Mouse (Mus musculus) heart, embryonic 16.5 days (tissue): Measurements from ENCODE around the gene Rufy3. TPM values are rescaled to one million over a fixed set of nuclear protein-coding genes. Genes with fewer than 3 reads are reported as not detected.

Source experiments
- ATAC-seq: fragments of 200-750 bp; cut with Nextera tagmentation; replicated peaks from 2 replicates; pipeline ENCODE4 v1.8.0; 2017; ENCODE audit warnings: moderate number of reproducible peaks; ENCODE audit not compliant: insufficient read depth, low FRiP score; ENCODE audit errors: extremely low read depth
- H3K27ac ChIP-seq: fragments of 300-500 bp; sonication (generic); 2 replicates; pipeline ENCODE4 v1.5.1; 2014; ENCODE audit warnings: mild to moderate bottlenecking, low read length, control low read depth, moderate library complexity
- H3K27me3 ChIP-seq: fragments of 300-500 bp; sonication (generic); 2 replicates; pipeline ENCODE4 v1.6.1; 2014; ENCODE audit warnings: low read length, mixed read lengths; ENCODE audit not compliant: control insufficient read depth, insufficient read depth
- H3K36me3 ChIP-seq: fragments of 300-500 bp; sonication (generic); 2 replicates; pipeline ENCODE4 v1.6.1; 2014; ENCODE audit not compliant: control insufficient read depth, insufficient read depth
- H3K4me1 ChIP-seq: fragments of 300-500 bp; sonication (generic); 2 replicates; pipeline ENCODE4 v1.6.1; 2014; ENCODE audit warnings: low read length, mixed read lengths; ENCODE audit not compliant: control insufficient read depth, insufficient read depth
- H3K4me2 ChIP-seq: fragments of 300-500 bp; sonication (generic); 2 replicates; pipeline ENCODE4 v1.6.1; 2014; ENCODE audit warnings: low read depth, mild to moderate bottlenecking, control low read depth, low read length
- H3K4me3 ChIP-seq: fragments of 300-500 bp; sonication (generic); 2 replicates; pipeline ENCODE4 v1.5.1; 2014; ENCODE audit warnings: mild to moderate bottlenecking, control low read depth, low read length
- H3K9ac ChIP-seq: fragments of 300-500 bp; sonication (generic); 2 replicates; pipeline ENCODE4 v1.6.1; 2014; ENCODE audit warnings: low read length, control low read depth
- H3K9me3 ChIP-seq: fragments of 300-500 bp; sonication (generic); replicated peaks from 2 replicates; pipeline ENCODE4 v1.6.1; 2016; ENCODE audit warnings: low read length; ENCODE audit not compliant: control insufficient read depth
- WGBS: fragments of 180-500 bp; shearing (Covaris S2); extraction: QIAGEN DNeasy Blood & Tissue Kit; methylation state at CpG from one replicate; pipeline ENCODE4 v1.1.7; 2014; 5-methylcytosine and 5-hydroxymethylcytosine counted together
- polyA plus RNA-seq: library from polyadenylated mRNA; unstranded; fragments of >200 nt; fragmentation: Nextera tagmentation; extraction: Ambion mirVana; gene quantifications from 2 replicates; pipeline ENCODE4 v1.2.1, GENCODE M21; 2015

The Rufy3 gene
- polyA plus RNA-seq, 1 experiment from 2014 or later: 9.2 TPM

DNA sequence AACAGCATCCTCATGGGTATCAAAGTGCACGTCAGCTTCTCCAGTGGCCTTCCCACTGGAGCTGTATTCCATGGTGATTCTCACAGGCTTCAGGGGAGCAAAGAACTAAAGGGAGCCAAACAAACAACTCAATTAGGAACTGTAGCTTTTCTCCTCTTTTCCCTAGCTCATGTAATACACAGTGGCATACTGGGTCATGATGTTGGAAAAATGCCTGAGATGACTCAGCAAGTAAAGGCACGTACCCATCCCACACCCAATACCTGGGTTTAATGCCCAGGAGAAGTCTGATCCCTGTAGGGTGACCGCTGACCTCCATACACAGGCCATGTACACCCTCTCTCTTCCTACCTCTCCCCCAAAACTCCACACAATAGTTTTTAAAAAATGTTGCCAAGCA lies 98.3 kb downstream of the Rufy3 start:
- Histone ChIP-seq H3K9me3 (no peaks in the 10 kb centered on the region), H3K9ac (no peak overlapping the region), H3K4me1 (no peaks in the 10 kb centered on the region), H3K4me2 (no peak overlapping the region), H3K27me3 (no peaks in the 10 kb centered on the region), H3K27ac (no peak overlapping the region), H3K36me3 (peaks cover 76% of the 10 kb centered on the region), H3K4me3 (no peak overlapping the region)
- WGBS: 91% methylated on average over 3 of the region's 3 CpGs
- ATAC-seq: no peak

DNA sequence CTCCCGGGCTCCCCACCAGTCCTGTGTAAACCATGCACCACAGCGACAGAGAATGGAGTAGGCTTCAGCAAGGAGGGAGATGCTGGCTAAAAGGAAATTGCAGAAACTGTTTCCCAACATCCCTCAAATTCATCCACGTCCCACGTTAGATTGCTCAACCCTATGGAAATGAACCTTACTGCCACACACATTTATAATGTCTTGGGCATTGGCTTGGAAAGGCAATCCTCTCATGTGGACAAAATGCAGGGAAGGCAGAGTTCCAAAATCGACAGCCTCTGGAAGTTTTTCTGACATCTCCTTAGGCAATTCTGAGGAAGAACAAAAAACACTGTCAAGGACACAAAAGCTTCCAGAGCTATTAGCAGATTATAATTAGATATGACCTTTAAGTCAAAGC lies 99.0 kb downstream of the Rufy3 start:
- no peak for ATAC-seq
- no peak overlapping the region for H3K4me3 ChIP-seq
- H3K4me2 ChIP-seq: no peak overlapping the region
- H3K4me1 ChIP-seq: no peaks in the 10 kb centered on the region
- no peak overlapping the region for H3K9ac ChIP-seq
- H3K9me3 ChIP-seq: no peaks in the 10 kb centered on the region
- whole genome bisulfite sequencing: 93% methylated on average over 5 of the region's 5 CpGs
- H3K36me3 ChIP-seq: peaks cover 73% of the 10 kb centered on the region
- H3K27ac ChIP-seq: no peak overlapping the region
- no peaks in the 10 kb centered on the region for H3K27me3 ChIP-seq

DNA sequence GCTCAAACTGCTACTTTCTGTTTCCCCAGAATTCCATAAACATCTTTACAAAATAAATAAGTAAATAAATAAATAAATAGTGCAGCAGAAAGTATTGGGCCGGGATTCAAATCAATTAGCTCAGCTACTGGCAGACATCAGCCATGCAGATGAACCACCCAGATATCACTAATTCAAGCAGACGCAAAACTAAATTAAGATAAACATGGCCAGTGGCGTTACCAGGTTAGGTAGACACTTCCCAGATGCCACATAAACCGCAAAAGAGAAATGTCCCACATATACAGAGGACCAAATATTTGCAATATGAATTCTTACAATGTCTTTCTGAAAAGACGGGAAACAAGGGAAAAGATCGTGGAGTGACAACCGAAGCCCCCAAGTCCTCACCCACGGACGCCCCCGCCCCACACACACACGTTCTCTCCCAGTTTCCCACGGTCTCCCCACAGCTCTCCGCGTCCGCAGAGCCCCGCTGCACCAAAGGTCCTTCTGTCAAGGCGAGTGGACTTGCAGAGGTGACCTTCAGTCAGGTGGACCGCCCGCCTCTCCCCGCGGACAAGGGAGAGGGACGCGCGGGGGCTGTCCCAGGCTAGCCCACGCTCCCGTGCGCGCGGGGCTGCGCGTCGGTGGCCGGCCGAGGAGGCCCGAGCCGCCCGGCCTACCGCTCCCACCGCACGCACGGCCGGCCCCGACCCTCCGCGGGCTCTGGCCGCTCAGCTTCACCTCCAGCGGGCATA lies 110.0 kb downstream of the Rufy3 start:
- H3K9ac ChIP-seq: peak overlapping the region; percentile 94
- peak overlapping the region; percentile 98 for H3K27ac ChIP-seq
- no peaks in the 10 kb centered on the region for H3K27me3 ChIP-seq
- peak; percentile 26 for ATAC-seq
- H3K4me1 ChIP-seq: peaks cover 19% of the 10 kb centered on the region
- peaks cover 18% of the 10 kb centered on the region for H3K36me3 ChIP-seq
- 2% methylated on average over 34 of the region's 47 CpGs for whole genome bisulfite sequencing
- no peaks in the 10 kb centered on the region for H3K9me3 ChIP-seq
- peak overlapping the region; percentile 95 for H3K4me3 ChIP-seq
- H3K4me2 ChIP-seq: peak overlapping the region; percentile 82

DNA sequence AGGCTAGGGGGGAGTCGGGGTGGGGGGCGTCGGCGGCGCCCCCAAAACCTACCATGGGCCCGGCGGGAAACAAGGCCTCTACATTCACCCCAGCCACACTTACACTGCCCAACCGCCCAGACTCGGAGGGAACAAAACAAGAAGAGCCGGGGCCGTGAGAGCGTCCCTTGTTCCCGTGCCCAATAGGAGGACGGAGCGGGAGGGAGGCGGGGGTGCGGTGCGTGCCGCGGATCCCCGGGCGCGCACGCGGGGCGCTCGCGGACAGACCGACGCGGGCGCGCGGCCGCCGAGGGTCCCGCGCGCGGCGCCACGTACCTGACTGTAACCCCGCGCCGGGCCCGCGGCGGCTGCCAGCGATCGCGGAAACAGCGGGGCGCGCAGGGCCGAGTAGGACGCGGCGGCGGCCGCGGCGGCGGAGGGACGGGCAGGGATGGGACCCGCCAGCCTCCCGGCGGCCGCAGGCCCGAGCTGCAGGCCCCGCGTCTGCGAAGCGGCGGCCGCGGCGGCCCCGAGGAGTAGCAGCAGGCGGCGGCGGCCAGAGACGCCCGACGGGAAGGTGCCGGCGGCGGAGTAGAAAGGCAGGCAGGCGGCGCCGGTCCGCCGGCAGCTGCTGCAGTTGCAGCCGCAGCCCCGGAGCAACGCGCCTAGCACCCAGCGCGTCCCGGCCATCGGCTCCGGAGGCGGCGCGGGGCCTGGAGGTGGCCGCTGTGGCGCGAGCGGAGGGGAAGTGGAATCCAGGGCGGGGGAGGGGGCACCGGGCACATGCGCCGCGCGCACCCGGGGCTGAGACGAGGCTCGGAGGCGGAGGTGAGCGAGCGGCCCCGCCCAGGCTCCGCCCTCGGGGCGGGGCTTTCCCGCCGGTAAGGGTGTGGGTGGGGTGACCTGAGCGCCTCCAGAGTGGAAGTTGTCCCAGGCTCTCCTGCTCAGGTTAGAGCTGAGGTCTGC lies 110.9 kb downstream of the Rufy3 start, which contains the start of gene Grsf1:
Gene Grsf1 (minus strand): TSS at position 729 of the 945 bp plus-strand sequence.
- H3K9me3 ChIP-seq: no peaks in the 10 kb centered on the region
- peaks cover 12% of the 10 kb centered on the region; the same call in 1 of the 2 replicates for H3K36me3 ChIP-seq
- H3K27ac ChIP-seq: peak within 1 kb of the TSS; percentile 98
- ATAC-seq: peak; percentile 96
- H3K4me1 ChIP-seq: peaks cover 19% of the 10 kb centered on the region
- peak within 1 kb of the TSS; percentile 94 for H3K9ac ChIP-seq
- H3K4me3 ChIP-seq: peak within 1 kb of the TSS; percentile 95
- peak within 1 kb of the TSS; percentile 82 for H3K4me2 ChIP-seq
- under 1% methylated on average over 91 of the region's 127 CpGs for WGBS
- no peaks in the 10 kb centered on the region for H3K27me3 ChIP-seq

DNA sequence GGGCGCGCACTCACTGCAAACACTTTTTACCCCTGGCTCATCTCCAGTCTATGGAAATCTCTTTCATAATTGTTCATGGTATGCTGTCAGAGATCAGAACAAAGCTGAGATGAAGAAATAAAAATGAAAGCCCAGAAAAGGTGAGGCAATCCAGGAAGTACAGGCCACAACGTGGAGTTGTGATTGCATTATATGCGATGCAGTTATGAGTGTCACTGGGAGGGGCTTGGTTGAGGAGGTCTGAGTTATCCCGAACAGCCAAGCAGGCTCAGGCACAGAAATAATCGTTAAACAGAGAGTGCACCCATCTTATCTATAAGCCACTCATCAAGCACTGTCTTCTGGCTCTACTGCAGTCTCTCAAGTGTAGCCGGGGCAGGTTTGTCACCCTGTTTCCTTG lies 114.1 kb downstream of the Rufy3 start:
- 42% methylated on average over 7 of the region's 7 CpGs for whole genome bisulfite sequencing
- Histone ChIP-seq H3K4me3 (no peak overlapping the region), H3K9me3 (no peaks in the 10 kb centered on the region), H3K27ac (no peak overlapping the region), H3K4me2 (no peak overlapping the region), H3K27me3 (no peaks in the 10 kb centered on the region), H3K9ac (no peak overlapping the region), H3K36me3 (no peaks in the 10 kb centered on the region), H3K4me1 (peaks cover 12% of the 10 kb centered on the region)
- ATAC-seq: no peak

DNA sequence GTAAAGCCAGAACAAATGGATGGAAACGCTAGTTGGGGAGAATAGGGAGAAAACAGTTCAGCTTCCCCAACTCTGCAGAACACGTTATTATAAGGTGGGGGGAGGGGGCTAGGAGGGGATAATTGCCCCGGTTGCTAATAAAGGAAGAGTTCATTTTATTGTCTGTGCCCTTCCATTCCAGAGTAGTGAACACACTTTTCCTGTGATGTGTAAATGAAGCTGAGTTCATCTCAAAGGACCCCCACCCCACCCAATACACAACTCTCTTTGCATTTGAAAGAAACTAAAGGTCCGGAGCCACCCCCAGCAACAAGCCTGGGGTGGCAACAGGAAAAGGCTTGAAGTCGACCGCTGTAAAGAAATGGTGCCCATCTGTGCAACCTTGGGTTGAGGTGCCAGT lies 114.5 kb downstream of the Rufy3 start:
- WGBS: 34% methylated on average over 6 of the region's 6 CpGs
- H3K9ac ChIP-seq: no peak overlapping the region
- no peaks in the 10 kb centered on the region for H3K36me3 ChIP-seq
- no peaks in the 10 kb centered on the region for H3K9me3 ChIP-seq
- no peak overlapping the region for H3K4me2 ChIP-seq
- H3K27me3 ChIP-seq: no peaks in the 10 kb centered on the region
- H3K27ac ChIP-seq: no peak overlapping the region
- ATAC-seq: no peak
- H3K4me3 ChIP-seq: no peak overlapping the region
- H3K4me1 ChIP-seq: peaks cover 10% of the 10 kb centered on the region

DNA sequence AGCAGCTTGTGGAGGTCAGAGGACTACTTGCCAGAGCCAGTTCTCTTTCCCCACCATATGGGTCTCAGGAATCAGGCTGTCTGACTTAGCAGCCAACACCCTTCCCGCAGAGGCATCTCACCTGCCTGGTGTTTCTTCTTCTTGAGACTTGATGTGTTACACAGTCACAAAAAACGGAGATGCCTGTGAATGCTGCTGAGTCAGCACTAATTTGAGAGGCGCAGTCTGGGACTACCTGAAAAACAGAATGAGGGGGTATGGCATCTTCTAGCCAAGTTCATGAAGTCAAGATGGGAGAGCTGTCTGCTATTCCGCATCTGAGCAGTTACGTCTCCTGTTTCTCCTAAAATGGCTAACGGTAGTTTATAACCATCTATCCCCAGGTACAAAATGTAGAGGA lies 115.7 kb downstream of the Rufy3 start:
- Histone ChIP-seq H3K4me2 (no peak overlapping the region), H3K27ac (no peak overlapping the region), H3K27me3 (no peaks in the 10 kb centered on the region), H3K9me3 (no peaks in the 10 kb centered on the region), H3K36me3 (no peaks in the 10 kb centered on the region), H3K4me3 (no peak overlapping the region), H3K4me1 (peaks cover 12% of the 10 kb centered on the region), H3K9ac (no peak overlapping the region)
- ATAC-seq: no peak
- WGBS: 82% methylated on average over 6 of the region's 6 CpGs

DNA sequence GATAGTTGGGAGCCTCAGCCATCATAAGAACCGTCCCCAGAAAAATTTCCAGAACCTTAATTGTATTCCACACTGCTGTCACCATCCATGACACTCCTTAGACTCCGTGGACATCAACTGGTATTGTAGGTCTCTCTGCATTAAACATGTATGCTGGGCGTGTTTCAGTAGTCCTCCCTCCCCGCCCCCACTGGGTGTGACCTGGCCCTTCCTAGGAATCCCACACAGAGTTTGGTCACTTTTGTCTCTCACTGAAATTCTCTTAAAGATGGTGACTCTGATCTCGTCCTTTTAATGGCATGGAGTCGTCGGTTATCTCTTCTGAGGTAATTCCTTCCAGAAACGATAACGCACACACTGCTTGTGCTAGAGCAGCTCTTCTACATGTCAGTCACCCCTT lies 118.9 kb downstream of the Rufy3 start:
- 71% methylated on average over 9 of the region's 9 CpGs for WGBS
- Histone ChIP-seq H3K4me1 (peaks cover 12% of the 10 kb centered on the region), H3K9ac (no peak overlapping the region), H3K27me3 (no peaks in the 10 kb centered on the region), H3K36me3 (no peaks in the 10 kb centered on the region), H3K27ac (no peak overlapping the region), H3K4me2 (no peak overlapping the region), H3K9me3 (no peaks in the 10 kb centered on the region), H3K4me3 (no peak overlapping the region)
- no peak for ATAC-seq

DNA sequence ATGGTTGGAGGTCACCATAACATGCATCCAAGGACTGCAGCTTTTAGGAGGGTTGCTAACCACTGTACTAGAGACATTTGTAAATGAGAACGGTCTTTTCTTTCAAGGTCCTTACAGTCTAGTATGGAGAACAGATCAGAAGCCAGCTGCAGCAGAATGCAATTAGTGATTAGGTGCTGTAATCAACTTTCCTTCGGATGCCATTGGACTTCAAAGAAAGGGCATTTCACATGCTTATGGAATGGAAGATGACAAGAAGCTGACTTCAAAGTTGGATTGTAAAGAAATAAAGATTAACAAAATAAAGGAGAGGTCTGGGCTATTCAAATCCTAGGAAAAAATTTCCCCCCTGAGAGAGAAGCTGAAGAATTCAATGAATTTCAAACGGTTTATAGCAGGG lies 119.4 kb downstream of the Rufy3 start:
- H3K36me3 ChIP-seq: no peaks in the 10 kb centered on the region
- no peaks in the 10 kb centered on the region for H3K27me3 ChIP-seq
- no peak overlapping the region for H3K4me3 ChIP-seq
- WGBS: 27% methylated on average over 3 of the region's 3 CpGs
- H3K9ac ChIP-seq: no peak overlapping the region
- H3K4me2 ChIP-seq: no peak overlapping the region
- peaks cover 7% of the 10 kb centered on the region for H3K4me1 ChIP-seq
- no peak overlapping the region for H3K27ac ChIP-seq
- no peak for ATAC-seq
- no peaks in the 10 kb centered on the region for H3K9me3 ChIP-seq
